Comparison of ENCODE assay signal across 8 mouse cellular contexts in genomic region chr16:4879708-4880124, GRCm38 (mm10). TPM values are rescaled to one million over a fixed set of nuclear protein-coding genes. Genes with fewer than 3 reads are reported as not detected.
DNase-seq lines count a peak whose midpoint lies in the region; ATAC-seq and TF ChIP-seq lines count a peak whose summit lies in the region.

No protein-coding gene starts in this region.

- intact Hi-C loops in gastrocnemius, adult 2 months (cut with DNase I): loop anchor here (2.0 kb wide), 1 partner anchor 33 kb away; no protein-coding TSS in a partner anchor

- no peaks in the 10 kb centered on the region for H3K27me3 ChIP-seq in hindbrain, postnatal 0 days (ENCODE audit: insufficient read depth, low read length)

- WGBS in hindbrain, postnatal 0 days: under 1% methylated on average over 40 of the region's 40 CpGs

- H3K4me2 ChIP-seq in hindbrain, postnatal 0 days (ENCODE audit: low read depth, low read length): peak overlapping the region; percentile 63

- H3K27ac ChIP-seq in gastrocnemius, adult 2 months: peak overlapping the region; percentile 100
- peak overlapping the region; percentile 98 for H3K27ac ChIP-seq in hindbrain, postnatal 0 days

- peak; percentile 45 for ATAC-seq in activated CD4-positive, CD25-positive, alpha-beta regulatory T cell, adult 4 months
- ATAC-seq in common myeloid progenitor, adult 5-6 weeks (replicated peaks; ENCODE audit: low read depth, poor library complexity, severe bottlenecking): peak; percentile 46
- ATAC-seq in hindbrain, postnatal 0 days: peak; percentile 69
- peak; percentile 65 for ATAC-seq in megakaryocyte, adult 5-6 weeks (ENCODE audit: poor library complexity, severe bottlenecking)

- peak; percentile 95 for DNase-seq in gastrocnemius, adult 2 months
- peak; percentile 93 for DNase-seq in hindbrain, postnatal 0 days (ENCODE audit: low spot score)
- DNase-seq in left cerebral cortex, adult 8-10 months (ENCODE audit: low spot score in 2 of 2): peak; percentile 84 to 91
- peak; percentile 94 for DNase-seq in right cerebral cortex, adult 18-20 months
- peak; percentile 95 for DNase-seq in urinary bladder, adult 2 months (ENCODE audit: low spot score)

- H3K9me3 ChIP-seq in hindbrain, postnatal 0 days (ENCODE audit: low read length): no peaks in the 10 kb centered on the region

- peaks cover under 1% of the 10 kb centered on the region; the same call in 1 of the 2 replicates for H3K36me3 ChIP-seq in hindbrain, postnatal 0 days (ENCODE audit: insufficient read depth, low read length)

- TF ChIP-seq CTCF in gastrocnemius, adult 2 months (IDR thresholded peaks at IDR 0.05): peak; percentile 39
- peak; percentile 44 for TF ChIP-seq CTCF in hindbrain, postnatal 0 days (IDR thresholded peaks at IDR 0.05; ENCODE audit: low read depth)

- H3K4me3 ChIP-seq in gastrocnemius, adult 2 months: peak overlapping the region; percentile 93
- H3K4me3 ChIP-seq in hindbrain, postnatal 0 days (ENCODE audit: low read length): peak overlapping the region; percentile 81

- peaks cover 15% of the 10 kb centered on the region for H3K4me1 ChIP-seq in hindbrain, postnatal 0 days (ENCODE audit: insufficient read depth, low read length)

- H3K9ac ChIP-seq in hindbrain, postnatal 0 days (replicated peaks; ENCODE audit: low read length): peak overlapping the region; percentile 89

RNA-seq across cellular contexts. Expression of gene Ubald1, which starts 0.4 kb away (rescaled TPM):
- 10 to 100 TPM; 26.7 to 26.8 TPM for polyA plus RNA-seq in activated CD4-positive, CD25-positive, alpha-beta regulatory T cell, adult 4 months (2017; shearing (Covaris generic))
- total RNA-seq in common myeloid progenitor, adult 5-6 weeks (2017): 19.6 and 25.8 TPM in 2 replicates
- 10 to 100 TPM; 30.3 to 44.8 TPM for total RNA-seq in gastrocnemius, adult 2 months (2021)
- 37.6 and 38.8 TPM in 2 replicates for total RNA-seq in hindbrain, postnatal 0 days (2014; rRNA removed)
- 66.3 and 66.6 TPM in 2 replicates for polyA plus RNA-seq in hindbrain, postnatal 0 days (2015; fragmentation: Nextera tagmentation; extraction: Ambion mirVana)
- total RNA-seq in left cerebral cortex, adult 8-10 months (2022): 10 to 100 TPM; 74.5 to 92.0 (median 80.8) TPM
- 32.1 and 34.6 TPM in 2 replicates for total RNA-seq in megakaryocyte, adult 5-6 weeks (2015)
- total RNA-seq in megakaryocyte, adult 5-6 weeks (2017): 11.3 and 18.3 TPM in 2 replicates
- polyA plus RNA-seq in urinary bladder, adult 2 months (2012; rRNA removed): 21.5 and 41.1 TPM in 2 replicates

RNA-seq across cellular contexts. Expression of gene Mgrn1, which starts 6.3 kb away (rescaled TPM):
- polyA plus RNA-seq in activated CD4-positive, CD25-positive, alpha-beta regulatory T cell, adult 4 months (2017; shearing (Covaris generic)): 10 to 100 TPM; 25.9 to 33.6 TPM
- total RNA-seq in common myeloid progenitor, adult 5-6 weeks (2017): 11.2 and 13.5 TPM in 2 replicates
- 10 to 100 TPM; 53.5 to 66.1 TPM for total RNA-seq in gastrocnemius, adult 2 months (2021)
- total RNA-seq in hindbrain, postnatal 0 days (2014; rRNA removed): 217 and 235 TPM in 2 replicates
- polyA plus RNA-seq in hindbrain, postnatal 0 days (2015; fragmentation: Nextera tagmentation; extraction: Ambion mirVana): 123 and 126 TPM in 2 replicates
- total RNA-seq in left cerebral cortex, adult 8-10 months (2022): 100 to 1,000 TPM; 210 to 220 (median 214) TPM
- 30.4 and 33.0 TPM in 2 replicates for total RNA-seq in megakaryocyte, adult 5-6 weeks (2015)
- total RNA-seq in megakaryocyte, adult 5-6 weeks (2017): 32.1 and 41.0 TPM in 2 replicates
- 84.0 and 91.8 TPM in 2 replicates for polyA plus RNA-seq in urinary bladder, adult 2 months (2012; rRNA removed)

RNA-seq across cellular contexts. Expression of gene 4930562C15Rik, which starts 44.5 kb away (rescaled TPM):
- 1 to 10 TPM in 1 of 2 experiments, under 1 TPM in 1; 0.88 to 1.4 TPM for polyA plus RNA-seq in activated CD4-positive, CD25-positive, alpha-beta regulatory T cell, adult 4 months (2017; shearing (Covaris generic))
- not detected in 2 replicates for total RNA-seq in common myeloid progenitor, adult 5-6 weeks (2017)
- not detected for total RNA-seq in gastrocnemius, adult 2 months (2021)
- 0.47 TPM in 1 of 2 replicates, not detected in the other for total RNA-seq in hindbrain, postnatal 0 days (2014; rRNA removed)
- 0.29 and 0.31 TPM in 2 replicates for polyA plus RNA-seq in hindbrain, postnatal 0 days (2015; fragmentation: Nextera tagmentation; extraction: Ambion mirVana)
- total RNA-seq in left cerebral cortex, adult 8-10 months (2022): not detected
- not detected in 2 replicates for total RNA-seq in megakaryocyte, adult 5-6 weeks (2015)
- not detected in 2 replicates for total RNA-seq in megakaryocyte, adult 5-6 weeks (2017)
- 0.09 TPM in 1 of 2 replicates, not detected in the other for polyA plus RNA-seq in urinary bladder, adult 2 months (2012; rRNA removed)

RNA-seq across cellular contexts. Expression of gene Nudt16l1, which starts 58.8 kb away (rescaled TPM):
- 10 to 100 TPM; 86.6 to 90.3 TPM for polyA plus RNA-seq in activated CD4-positive, CD25-positive, alpha-beta regulatory T cell, adult 4 months (2017; shearing (Covaris generic))
- 11.5 and 17.5 TPM in 2 replicates for total RNA-seq in common myeloid progenitor, adult 5-6 weeks (2017)
- 10 to 100 TPM; 10.5 to 13.7 TPM for total RNA-seq in gastrocnemius, adult 2 months (2021)
- total RNA-seq in hindbrain, postnatal 0 days (2014; rRNA removed): 29.8 and 43.0 TPM in 2 replicates
- polyA plus RNA-seq in hindbrain, postnatal 0 days (2015; fragmentation: Nextera tagmentation; extraction: Ambion mirVana): 119 and 121 TPM in 2 replicates
- total RNA-seq in left cerebral cortex, adult 8-10 months (2022): 10 to 100 TPM; 65.1 to 79.3 (median 69.9) TPM
- total RNA-seq in megakaryocyte, adult 5-6 weeks (2015): 16.7 and 22.9 TPM in 2 replicates
- total RNA-seq in megakaryocyte, adult 5-6 weeks (2017): 10.2 and 14.0 TPM in 2 replicates
- 59.9 and 64.6 TPM in 2 replicates for polyA plus RNA-seq in urinary bladder, adult 2 months (2012; rRNA removed)

Comparison
In these comparisons a context has a peak if more than half of its experiments do, and no peak if none do; other contexts are left out.
1. Peak in every context shown above with its lines: DNase-seq, ATAC-seq, H3K4me3 ChIP-seq and H3K27ac ChIP-seq.